In genomic region chrX:12304678-12305077, GRCm38 (mm10) we compare ENCODE assay signal across 23 mouse cellular contexts.
A peak's percentile ranks its signal among the peaks of the same experiment; 100 is the strongest.
DNase-seq lines count a peak whose midpoint lies in the region; ATAC-seq lines count a peak whose summit lies in the region.
"Had no signal": no experiment of that assay in that cellular context is flagged by ENCODE, and none has a peak within 500 bp of the region (broad histone marks: within the 10 kb centered on the region; RNA-seq: fewer than 3 reads in every experiment).

No protein-coding gene starts in this region.

- DNase-seq in adrenal gland, postnatal 36 days, result peak; percentile 8 to 19
- DNase-seq in adrenal gland, adult 18-20 months (ENCODE audit: low spot score in 2 of 2), result no peak
- peak; percentile 61 for DNase-seq in kidney, postnatal 10 days
- peak; percentile 22 to 24 for DNase-seq in left cerebral cortex, postnatal 36 days (ENCODE audit: low spot score in 2 of 2)
- no peak for DNase-seq in left cerebral cortex, adult 11 months (ENCODE audit: low spot score)
- DNase-seq in MN1 (ENCODE audit: low spot score), result peak; percentile 64
- no peak for DNase-seq in ovary, adult 18-20 months (ENCODE audit: low spot score)
- DNase-seq: cerebellum, adult 9-10 months; gastrocnemius, postnatal 10 days; heart, adult 2 months; layer of hippocampus, adult 9-11 months; liver, postnatal 0 days had no signal

- H3K9me3 ChIP-seq in kidney, embryonic 16.5 days (ENCODE audit: low read length), result no peaks in the 10 kb centered on the region
- H3K9me3 ChIP-seq: forebrain, embryonic 12.5 days; hindbrain, embryonic 13.5 days; kidney, embryonic 15.5 days; limb, embryonic 10.5 days; midbrain, embryonic 13.5 days; neural tube, embryonic 12.5 days had no signal

- no peak overlapping the region for H3K4me3 ChIP-seq in kidney, embryonic 16.5 days (ENCODE audit: low read length)
- H3K4me3 ChIP-seq: forebrain, embryonic 12.5 days; heart, adult 2 months; hindbrain, embryonic 13.5 days; kidney, embryonic 15.5 days; limb, embryonic 10.5 days; midbrain, embryonic 13.5 days; neural tube, embryonic 12.5 days had no signal

- intact Hi-C loops in left cerebral cortex, postnatal 36 days (cut with DNase I), result no loop called here

- H3K9ac ChIP-seq in kidney, embryonic 16.5 days (replicated peaks; ENCODE audit: low read length), result no peak overlapping the region
- H3K9ac ChIP-seq: forebrain, embryonic 12.5 days; hindbrain, embryonic 13.5 days; kidney, embryonic 15.5 days; liver, postnatal 0 days; midbrain, embryonic 13.5 days; neural tube, embryonic 12.5 days had no signal

- no peak for ATAC-seq in kidney, embryonic 16.5 days (ENCODE audit: low FRiP score, low TSS enrichment)
- ATAC-seq: activated CD4-positive, CD25-positive, alpha-beta regulatory T cell, adult 4 months; CD4-positive, CD25-positive, alpha-beta regulatory T cell, adult 4 months; inflammation-experienced regulatory T-cells, adult 6 months; liver, postnatal 0 days; midbrain, embryonic 13.5 days had no signal

- WGBS in kidney, embryonic 16.5 days, result 58% methylated on average over 5 of the region's 5 CpGs

- no peaks in the 10 kb centered on the region for H3K36me3 ChIP-seq in kidney, embryonic 16.5 days (ENCODE audit: insufficient read depth, low read length)
- H3K36me3 ChIP-seq: forebrain, embryonic 12.5 days; hindbrain, embryonic 13.5 days; kidney, embryonic 15.5 days; limb, embryonic 10.5 days; midbrain, embryonic 13.5 days; neural tube, embryonic 12.5 days had no signal

- no peak overlapping the region for H3K4me2 ChIP-seq in kidney, embryonic 16.5 days (replicated peaks; ENCODE audit: low read depth, low read length)
- H3K4me2 ChIP-seq: forebrain, embryonic 12.5 days; hindbrain, embryonic 13.5 days; kidney, embryonic 15.5 days; midbrain, embryonic 13.5 days; neural tube, embryonic 12.5 days had no signal

- no peak overlapping the region for H3K27ac ChIP-seq in kidney, embryonic 16.5 days (ENCODE audit: low read length)
- H3K27ac ChIP-seq: forebrain, embryonic 12.5 days; heart, adult 2 months; hindbrain, embryonic 13.5 days; kidney, embryonic 15.5 days; limb, embryonic 10.5 days; midbrain, embryonic 13.5 days; neural tube, embryonic 12.5 days; stomach, postnatal 0 days had no signal

- no peaks in the 10 kb centered on the region; the same call in 1 of the 2 replicates for H3K27me3 ChIP-seq in kidney, embryonic 16.5 days (ENCODE audit: insufficient read depth, low read length)
- H3K27me3 ChIP-seq: hindbrain, embryonic 13.5 days; neural tube, embryonic 12.5 days had no signal

- no peaks in the 10 kb centered on the region for H3K4me1 ChIP-seq in kidney, embryonic 16.5 days (ENCODE audit: insufficient read depth, low read length)
- H3K4me1 ChIP-seq: forebrain, embryonic 12.5 days; hindbrain, embryonic 13.5 days; kidney, embryonic 15.5 days; limb, embryonic 10.5 days; midbrain, embryonic 13.5 days; neural tube, embryonic 12.5 days had no signal

Comparison
In these comparisons a context has a peak if more than half of its experiments do, and no peak if none do; other contexts are left out.
1. DNase-seq: peak in adrenal gland, postnatal 36 days (2 of 2), kidney, postnatal 10 days (single experiment), left cerebral cortex, postnatal 36 days (2 of 2) and MN1 (single experiment); none in adrenal gland, adult 18-20 months (0 of 2), left cerebral cortex, adult 11 months (single experiment) and ovary, adult 18-20 months (single experiment).